Mouse (Mus musculus) subcutaneous adipose tissue, adult 2 months (tissue): ENCODE measurements around the gene Zfp980. TPM values are rescaled to one million over a fixed set of nuclear protein-coding genes. Genes with fewer than 3 reads are reported as not detected.

ENCODE experiments used
- polyA plus RNA-seq: library from polyadenylated mRNA; depleted of rRNA; stranded (reverse); fragments of >200 nt; gene quantifications from 2 replicates; pipeline ENCODE4 v1.2.3, GENCODE M21; 2012; ENCODE audit warnings: low replicate concordance; rRNA removed

The Zfp980 gene
- polyA plus RNA-seq, result not detected in 2 replicates

DNA sequence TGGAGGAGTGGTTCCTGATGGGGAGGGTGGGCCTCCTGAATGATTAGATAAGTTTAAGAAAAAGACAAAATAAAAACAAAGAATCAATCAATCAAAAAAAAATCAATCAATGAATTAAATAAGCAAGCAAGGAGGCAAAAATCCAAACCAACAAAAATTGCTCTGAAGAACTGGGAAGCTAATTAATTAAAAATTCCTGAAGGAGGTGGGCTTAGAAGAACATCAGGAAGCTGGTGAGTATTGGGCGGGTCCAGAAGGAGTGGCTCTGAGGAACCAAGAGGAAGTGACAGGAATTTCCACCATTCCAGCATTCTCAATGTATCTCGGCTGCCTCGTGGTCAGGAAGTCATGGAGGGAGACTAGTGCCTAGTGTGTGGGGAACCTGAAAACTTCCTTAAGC, at the start of gene Zfp980:
Gene Zfp980 (plus strand): TSS at position 301 of the 400 bp plus-strand sequence.

Other genes starting within 250 kb of the Zfp980 start
- 0.48 TPM in 1 of 2 replicates, not detected in the other for gene Zfp990, start 159.9 kb upstream of the Zfp980 start, polyA plus RNA-seq
- gene Gm13212, start 85.5 kb upstream of the Zfp980 start, polyA plus RNA-seq, result 0.16 and 0.48 TPM in 2 replicates
- gene Zfp986, start 198.1 kb downstream of the Zfp980 start, polyA plus RNA-seq, result not detected in 2 replicates